In the genomic region with DNA sequence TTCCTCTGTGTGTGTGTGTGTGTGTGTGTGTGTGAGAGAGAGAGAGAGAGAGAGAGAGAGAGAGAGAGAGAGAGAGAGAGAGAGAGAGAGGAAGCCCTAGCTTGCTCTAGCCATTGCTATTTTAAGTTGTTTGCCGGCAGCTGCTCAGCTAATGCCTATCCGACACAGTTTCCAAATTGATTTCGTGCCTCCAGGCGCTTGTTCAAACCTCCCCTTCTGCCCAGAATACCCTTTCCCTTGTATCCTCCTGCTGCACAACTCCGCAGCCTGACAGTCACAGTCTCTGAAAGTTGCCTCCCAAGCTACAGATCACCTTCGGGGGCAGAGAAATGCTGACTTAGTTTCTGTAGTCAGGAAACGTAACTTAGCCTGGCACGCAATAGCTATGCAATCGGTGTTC, we compare ENCODE assay signal across 29 mouse cellular contexts.
A peak's percentile ranks its signal among the peaks of the same experiment; 100 is the strongest.
DNase-seq lines count a peak whose midpoint lies in the region; ATAC-seq and TF ChIP-seq lines count a peak whose summit lies in the region.
"Had no signal": no experiment of that assay in that cellular context is flagged by ENCODE, and none has a peak within 500 bp of the region (broad histone marks: within the 10 kb centered on the region; RNA-seq: fewer than 3 reads in every experiment).

No protein-coding gene starts in this region.

- no peak overlapping the region for H3K9ac ChIP-seq in forebrain, postnatal 0 days
- no peak overlapping the region for H3K9ac ChIP-seq in forebrain, embryonic 13.5 days
- H3K9ac ChIP-seq in neural tube, embryonic 15.5 days (replicated peaks), result no peak overlapping the region
- H3K9ac ChIP-seq: forebrain, embryonic 15.5 days; heart, embryonic 15.5 days; hindbrain, embryonic 14.5 days; kidney, embryonic 15.5 days; liver, embryonic 14.5 days; neural tube, embryonic 12.5 days had no signal

- peak; percentile 39 for DNase-seq in forebrain, postnatal 0 days
- DNase-seq in left cerebral cortex, postnatal 4 days, result peak; percentile 25
- no peak for DNase-seq in left cerebral cortex, postnatal 10 days (ENCODE audit: extremely low spot score in 1 of 2, low spot score in 2 of 2)
- no peak for DNase-seq in neural tube, embryonic 10.5 days (ENCODE audit: extremely low spot score, low spot score)
- no peak for DNase-seq in thymus, postnatal 10 days (ENCODE audit: low spot score in 2 of 2)
- DNase-seq: adrenal gland, postnatal 10 days; cerebellum, adult 11-12 months; gastrocnemius, postnatal 10 days; kidney, adult 18-20 months; kidney, postnatal 25 days; lung, adult 2 months; lung, postnatal 10 days; right cerebral cortex, postnatal 4 days; thymus, adult 18-20 months; thymus, postnatal 36 days had no signal

- H3K27ac ChIP-seq in forebrain, postnatal 0 days (ENCODE audit: low read depth, low read length), result no peak overlapping the region
- no peak overlapping the region for H3K27ac ChIP-seq in forebrain, embryonic 13.5 days
- 0 out of 2 replicates have a peak overlapping the region, but pooled peaks have one; percentile 15 for H3K27ac ChIP-seq in neural tube, embryonic 15.5 days (replicated peaks)
- H3K27ac ChIP-seq: forebrain, embryonic 15.5 days; heart, embryonic 15.5 days; hindbrain, embryonic 14.5 days; kidney, embryonic 15.5 days; layer of hippocampus, adult 2 months; left cerebral cortex, adult 2 months; liver, embryonic 14.5 days; macrophage; neural tube, embryonic 12.5 days; stomach, postnatal 0 days had no signal

- no peak overlapping the region for H3K4me2 ChIP-seq in forebrain, postnatal 0 days (ENCODE audit: low read depth)
- no peak overlapping the region for H3K4me2 ChIP-seq in forebrain, embryonic 13.5 days
- no peak overlapping the region for H3K4me2 ChIP-seq in neural tube, embryonic 15.5 days
- H3K4me2 ChIP-seq: forebrain, embryonic 15.5 days; heart, embryonic 15.5 days; hindbrain, embryonic 14.5 days; kidney, embryonic 15.5 days; neural tube, embryonic 12.5 days had no signal

- WGBS in forebrain, postnatal 0 days, result 65% methylated on average over 9 of the region's 9 CpGs
- 79% methylated on average over 9 of the region's 9 CpGs for WGBS in forebrain, embryonic 13.5 days
- 34% methylated on average over 9 of the region's 9 CpGs for WGBS in neural tube, embryonic 15.5 days

- H3K4me3 ChIP-seq in forebrain, postnatal 0 days (ENCODE audit: low read depth, low read length), result no peak overlapping the region
- H3K4me3 ChIP-seq in forebrain, embryonic 13.5 days, result no peak overlapping the region
- no peak overlapping the region for H3K4me3 ChIP-seq in neural tube, embryonic 15.5 days (replicated peaks)
- H3K4me3 ChIP-seq: forebrain, embryonic 15.5 days; heart, embryonic 15.5 days; kidney, embryonic 15.5 days; layer of hippocampus, adult 2 months; left cerebral cortex, adult 2 months; neural tube, embryonic 12.5 days had no signal

- ATAC-seq in forebrain, postnatal 0 days, result peak; percentile 25; the same call in 1 of the 2 replicates
- ATAC-seq in forebrain, embryonic 13.5 days, result no peak
- ATAC-seq in neural tube, embryonic 15.5 days (ENCODE audit: low FRiP score), result no peak
- ATAC-seq: forebrain, embryonic 15.5 days; inflammation-experienced regulatory T-cells, adult 6 months; Patski had no signal

- intact Hi-C loops in left cerebral cortex, postnatal 4 days (cut with DNase I), result no loop called here
- intact Hi-C loops in left cerebral cortex, postnatal 10 days (cut with DNase I), result no loop called here

- TF ChIP-seq CTCF in forebrain, postnatal 0 days (IDR thresholded peaks at IDR 0.05; ENCODE audit: low read depth), result no peak

- H3K36me3 ChIP-seq in forebrain, postnatal 0 days (ENCODE audit: insufficient read depth), result no peaks in the 10 kb centered on the region
- H3K36me3 ChIP-seq in forebrain, embryonic 13.5 days (ENCODE audit: poor library complexity, severe bottlenecking), result no peaks in the 10 kb centered on the region
- H3K36me3 ChIP-seq in neural tube, embryonic 15.5 days, result no peaks in the 10 kb centered on the region
- H3K36me3 ChIP-seq: forebrain, embryonic 15.5 days; heart, embryonic 15.5 days; kidney, embryonic 15.5 days; neural tube, embryonic 12.5 days had no signal

- H3K9me3 ChIP-seq in forebrain, postnatal 0 days (ENCODE audit: low read length), result no peaks in the 10 kb centered on the region
- no peaks in the 10 kb centered on the region for H3K9me3 ChIP-seq in forebrain, embryonic 13.5 days (replicated peaks)
- no peaks in the 10 kb centered on the region for H3K9me3 ChIP-seq in neural tube, embryonic 15.5 days (replicated peaks)
- H3K9me3 ChIP-seq: forebrain, embryonic 15.5 days; heart, embryonic 15.5 days; kidney, embryonic 15.5 days; neural tube, embryonic 12.5 days had no signal

- 0 out of 2 replicates have a peak, but pooled peaks cover 4% of the 10 kb centered on the region for H3K4me1 ChIP-seq in forebrain, postnatal 0 days (ENCODE audit: insufficient read depth)
- H3K4me1 ChIP-seq in forebrain, embryonic 13.5 days, result peaks cover 2% of the 10 kb centered on the region
- H3K4me1 ChIP-seq in neural tube, embryonic 15.5 days, result peaks cover 12% of the 10 kb centered on the region
- H3K4me1 ChIP-seq: heart, embryonic 15.5 days; kidney, embryonic 15.5 days had no signal

- no peaks in the 10 kb centered on the region for H3K27me3 ChIP-seq in forebrain, postnatal 0 days (ENCODE audit: insufficient read depth, low read length)
- H3K27me3 ChIP-seq in forebrain, embryonic 13.5 days, result peaks cover 13% of the 10 kb centered on the region
- no peaks in the 10 kb centered on the region for H3K27me3 ChIP-seq in neural tube, embryonic 15.5 days (replicated peaks)
- H3K27me3 ChIP-seq: forebrain, embryonic 15.5 days; neural tube, embryonic 12.5 days had no signal

Comparison
In these comparisons a context has a peak if more than half of its experiments do, and no peak if none do; other contexts are left out.
1. DNase-seq: peak in forebrain, postnatal 0 days (single experiment) and left cerebral cortex, postnatal 4 days (single experiment); none in left cerebral cortex, postnatal 10 days (0 of 2), neural tube, embryonic 10.5 days (single experiment) and thymus, postnatal 10 days (0 of 2).